Mouse (Mus musculus): ENCODE measurements at regions not wholly inside any gene's neighbourhood (a gene's known extent, or its start where the extent isn't known, plus 50 kb on each side); places are given as distances from the start of the nearest gene placed in this dataset.

DNA sequence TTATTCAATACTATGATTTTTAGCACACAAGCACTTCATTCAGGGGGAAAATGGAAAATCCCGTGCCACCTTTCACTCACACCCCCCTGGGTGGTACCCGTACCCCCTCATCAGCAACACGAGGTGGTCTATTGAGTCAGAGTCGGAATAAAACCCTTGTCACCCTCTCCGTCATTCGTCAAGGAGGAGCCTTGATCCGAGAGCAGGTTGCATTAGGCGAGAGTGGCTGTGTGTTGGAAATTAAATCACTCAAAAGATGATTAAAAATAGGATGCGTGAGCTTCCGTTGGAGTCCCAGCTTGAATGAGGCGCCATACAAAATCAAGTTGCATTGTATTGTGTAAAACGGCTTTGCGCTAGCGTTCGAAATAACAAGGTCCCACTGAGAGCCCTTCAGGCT is 236.5 kb upstream of the 3110018I06Rik start:
- TF ChIP-seq HCFC1 (IDR thresholded peaks at IDR 0.05; ENCODE audit: borderline replicate concordance, insufficient read depth, low read length) = no peak
- TF ChIP-seq MAFK (IDR thresholded peaks at IDR 0.05; ENCODE audit: insufficient read depth, low read depth, low read length) = no peak

Data from ES-E14 (cell line).